Mouse (Mus musculus) cerebellum, adult 2 months (tissue): ENCODE data around the gene 4931422A03Rik. TPM values are rescaled to one million over a fixed set of nuclear protein-coding genes. Genes with fewer than 3 reads are reported as not detected.
A peak's percentile ranks its signal among the peaks of the same experiment; 100 is the strongest.
"Not testable (repeated sequence)": the region's sequence is repeated elsewhere in the genome, so short reads cannot be mapped to it uniquely, and the experiment has no call there.

Source experiments
- DNase-seq, 2 experiments: peaks; one replicate each; pipeline ENCODE4 v3.0.0; 2021
- H3K27ac ChIP-seq: fragments of 200-500 bp; 2 replicates; pipeline ENCODE4 v1.5.1; 2012; ENCODE audit warnings: low read length, control low read depth, inconsistent platforms; ENCODE audit not compliant: insufficient read depth
- H3K27me3 ChIP-seq: fragments of 200-500 bp; 2 replicates; pipeline ENCODE4 v1.6.1; 2012; ENCODE audit warnings: inconsistent platforms, mild to moderate bottlenecking, low read length, moderate library complexity; ENCODE audit not compliant: control insufficient read depth, insufficient read depth
- H3K4me1 ChIP-seq: fragments of 200-500 bp; 2 replicates; pipeline ENCODE4 v1.6.1; 2011; ENCODE audit warnings: low read length; ENCODE audit not compliant: control insufficient read depth, insufficient read depth
- H3K4me3 ChIP-seq: fragments of 200-500 bp; replicated peaks from 2 replicates; pipeline ENCODE3; 2011; ENCODE audit warnings: mild to moderate bottlenecking, low read depth, low read length, control low read depth; ENCODE audit not compliant: insufficient read depth
- CTCF ChIP-seq: fragments of 200-500 bp; IDR thresholded peaks from 2 replicates; pipeline ENCODE4 v1.5.1; 2011; ENCODE audit warnings: low read depth, mild to moderate bottlenecking, control low read depth, low read length, moderate library complexity, borderline replicate concordance; ENCODE audit not compliant: insufficient read depth
- POLR2A ChIP-seq: fragments of 200-500 bp; IDR thresholded peaks from 2 replicates; pipeline ENCODE4 v1.6.1; 2011; ENCODE audit warnings: low read length, control low read depth, borderline replicate concordance; ENCODE audit not compliant: insufficient read depth
- WGBS: fragments of 180-500 bp; shearing (Covaris S2); methylation state at CpG from one replicate; pipeline ENCODE4 v1.1.7; 2018; 5-methylcytosine and 5-hydroxymethylcytosine counted together
- polyA plus RNA-seq: library from polyadenylated mRNA; depleted of rRNA; stranded (reverse); fragments of >200 nt; gene quantifications from 2 replicates; pipeline ENCODE4 v1.2.3, GENCODE M21; 2012; rRNA removed

Gene 4931422A03Rik
- polyA plus RNA-seq = not detected in 2 replicates

DNA sequence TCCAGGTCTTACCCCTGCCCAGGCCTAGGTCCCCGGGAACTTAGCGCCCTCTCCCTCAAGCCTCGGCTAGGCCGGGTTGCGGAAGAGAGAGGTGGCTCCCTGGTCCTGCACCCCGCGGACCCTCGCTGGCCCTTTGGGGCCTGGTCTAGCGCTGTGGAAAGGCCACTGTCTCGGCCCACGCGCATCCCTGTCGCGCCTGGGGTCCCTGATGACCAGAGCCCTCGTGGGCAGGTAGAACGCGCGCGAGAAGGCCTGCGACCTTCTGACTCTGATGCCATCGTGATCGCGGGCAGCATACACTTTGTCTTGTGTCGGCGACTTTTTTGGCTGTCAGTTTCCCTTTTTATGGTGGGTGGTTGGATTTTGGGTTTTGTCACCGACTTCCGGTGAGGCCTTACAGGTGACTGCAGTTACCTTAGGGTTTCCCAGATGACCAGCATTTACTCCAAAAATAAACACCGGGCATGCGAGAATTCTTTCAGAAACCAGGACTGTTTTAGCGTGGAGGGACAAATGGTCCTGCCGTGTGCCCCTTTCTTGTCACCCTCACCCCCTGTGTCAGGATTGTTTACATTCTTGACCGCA, at the start of gene 4931422A03Rik:
Gene 4931422A03Rik (minus strand): TSS at position 223 of the 585 bp plus-strand sequence.
- peak in 1 of 2 experiments; percentile 50 for DNase-seq
- WGBS = under 1% methylated on average over 32 of the region's 32 CpGs
- peak within 1 kb of the TSS; percentile 93 for H3K4me3 ChIP-seq
- H3K4me1 ChIP-seq = peaks cover 9% of the 10 kb centered on the region; the same call in 1 of the 2 replicates
- no peaks in the 10 kb centered on the region for H3K27me3 ChIP-seq
- no peak for TF ChIP-seq POLR2A
- no peak for TF ChIP-seq CTCF
- H3K27ac ChIP-seq = peak within 1 kb of the TSS; percentile 91

DNA sequence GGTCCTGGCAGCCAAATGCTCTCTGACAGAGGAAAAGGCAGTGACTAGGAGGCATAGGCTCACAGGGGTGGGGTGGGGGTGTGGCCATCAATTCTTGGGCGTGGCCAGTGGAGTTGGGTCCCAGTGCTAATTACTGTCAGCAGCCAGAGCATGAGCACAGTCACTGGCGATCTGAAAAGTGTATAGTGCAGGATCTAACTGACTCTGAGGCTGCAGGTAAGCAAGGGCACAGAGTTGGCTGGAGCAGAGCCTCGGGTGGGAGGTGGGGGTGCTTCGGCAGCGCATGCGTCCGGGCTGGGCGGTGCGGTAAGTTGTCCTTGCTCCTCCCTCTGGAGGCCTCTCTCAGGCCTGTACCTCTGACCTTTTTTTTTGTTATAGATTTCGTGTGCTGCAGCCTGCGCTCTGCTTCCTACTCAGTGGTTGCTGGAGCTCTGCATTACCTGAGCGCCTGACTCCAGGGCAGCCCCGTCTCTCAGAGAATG, 41.6 kb upstream of the 4931422A03Rik start, which contains the start of gene Cd59b:
Gene Cd59b (plus strand): TSS at position 146 of the 482 bp plus-strand sequence.
- no peak within 1 kb of the TSS for H3K27ac ChIP-seq
- H3K4me3 ChIP-seq = peak within 1 kb of the TSS; percentile 60
- WGBS = 3% methylated on average over 13 of the region's 13 CpGs
- DNase-seq = peak; percentile 44 to 45
- no peaks in the 10 kb centered on the region for H3K27me3 ChIP-seq
- H3K4me1 ChIP-seq = no peaks in the 10 kb centered on the region
- TF ChIP-seq CTCF = no peak

- not testable (repeated sequence) for H3K4me1 ChIP-seq, H3K27me3 ChIP-seq, H3K27ac ChIP-seq, DNase-seq, H3K4me3 ChIP-seq
- WGBS = 95% methylated on average over 7 of the region's 7 CpGs
Observed at GRCm38 (mm10) chr2:104068450-104068849, 40.3 kb upstream of the 4931422A03Rik start, which contains the start of gene Gm10799. Gene Gm10799 (minus strand): TSS chr2:104068550.

DNA sequence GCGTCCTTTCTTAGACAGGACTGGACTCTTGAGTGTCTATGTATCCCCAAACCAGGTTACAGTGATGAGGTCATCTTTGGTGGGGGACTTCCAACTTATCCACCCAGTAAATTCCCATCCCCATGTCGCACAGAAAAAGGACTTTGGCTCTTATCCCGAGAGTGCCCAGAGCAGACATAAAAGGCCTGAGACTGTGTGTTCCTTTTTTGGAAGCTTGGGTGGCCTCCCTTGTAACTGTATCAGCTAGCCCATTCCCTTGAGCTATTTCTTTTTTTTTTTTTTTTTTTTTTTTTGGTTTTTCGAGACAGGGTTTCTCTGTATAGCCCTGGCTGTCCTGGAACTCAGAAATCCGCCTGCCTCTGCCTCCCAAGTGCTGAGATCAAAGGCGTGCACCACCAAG, 37.4 kb upstream of the 4931422A03Rik start, which contains the start of gene Gm10912:
Gene Gm10912 (plus strand): TSS at position 301 of the 400 bp plus-strand sequence.
- not testable (repeated sequence) for H3K4me3 ChIP-seq, H3K4me1 ChIP-seq, DNase-seq, H3K27ac ChIP-seq, H3K27me3 ChIP-seq
- WGBS = 82% methylated on average over 6 of the region's 6 CpGs

GRCm38 (mm10) chr2:104064152-104064551, 36.0 kb upstream of the 4931422A03Rik start:
- H3K4me1 ChIP-seq = no peaks in the 10 kb centered on the region
- H3K4me3 ChIP-seq = no peak overlapping the region
- H3K27ac ChIP-seq = no peak overlapping the region
- no peaks in the 10 kb centered on the region for H3K27me3 ChIP-seq
- TF ChIP-seq CTCF = no peak
- TF ChIP-seq POLR2A = no peak
- 90% methylated on average over 2 of the region's 2 CpGs for WGBS
- DNase-seq = no peak

DNA sequence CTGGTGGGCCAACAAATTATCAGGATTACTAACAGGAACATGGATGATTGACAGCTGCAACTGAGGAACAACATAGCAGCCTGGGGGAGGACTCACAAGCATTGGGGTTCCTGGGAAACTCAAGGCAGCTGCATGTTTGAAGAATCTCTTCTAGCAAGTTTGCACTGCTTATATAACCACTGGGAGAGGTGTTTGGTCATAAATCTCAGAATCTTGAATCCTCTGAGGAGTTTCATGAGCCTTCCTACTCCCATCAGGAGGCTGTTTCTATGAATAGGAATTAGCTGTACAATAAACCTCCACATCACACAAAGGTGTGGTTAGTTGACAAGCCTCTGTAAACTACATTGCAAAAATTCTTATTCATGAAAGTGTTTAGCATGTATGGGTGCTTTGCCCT, 34.5 kb upstream of the 4931422A03Rik start:
- Histone ChIP-seq H3K4me3 (no peak overlapping the region), H3K27me3 (no peaks in the 10 kb centered on the region), H3K4me1 (no peaks in the 10 kb centered on the region), H3K27ac (no peak overlapping the region)
- DNase-seq = no peak
- TF ChIP-seq POLR2A (no peak), CTCF (no peak)

DNA sequence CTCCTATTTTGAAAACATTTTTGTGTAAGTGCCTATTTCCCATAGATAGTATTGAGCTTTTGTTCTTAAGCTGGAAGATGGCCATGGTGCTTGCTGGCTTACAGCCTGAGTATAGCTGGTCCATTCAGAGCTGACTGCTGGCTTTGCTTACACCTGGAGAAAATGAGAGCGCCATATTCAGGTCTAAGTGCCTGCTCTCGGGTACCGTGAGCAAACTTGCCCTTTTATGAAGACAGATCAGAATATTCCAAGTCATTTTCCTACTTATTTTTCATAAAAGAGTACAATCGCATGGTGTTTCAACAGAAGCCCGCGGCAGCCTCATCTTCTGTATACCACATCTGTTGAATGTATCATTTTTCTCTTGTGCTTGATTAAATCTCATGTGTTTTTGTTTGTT, 32.8 kb upstream of the 4931422A03Rik start:
- H3K4me3 ChIP-seq = no peak overlapping the region
- 96% methylated on average over 6 of the region's 6 CpGs for WGBS
- H3K4me1 ChIP-seq = no peaks in the 10 kb centered on the region
- H3K27me3 ChIP-seq = no peaks in the 10 kb centered on the region
- TF ChIP-seq CTCF (no peak), POLR2A (no peak)
- DNase-seq = no peak
- H3K27ac ChIP-seq = no peak overlapping the region

DNA sequence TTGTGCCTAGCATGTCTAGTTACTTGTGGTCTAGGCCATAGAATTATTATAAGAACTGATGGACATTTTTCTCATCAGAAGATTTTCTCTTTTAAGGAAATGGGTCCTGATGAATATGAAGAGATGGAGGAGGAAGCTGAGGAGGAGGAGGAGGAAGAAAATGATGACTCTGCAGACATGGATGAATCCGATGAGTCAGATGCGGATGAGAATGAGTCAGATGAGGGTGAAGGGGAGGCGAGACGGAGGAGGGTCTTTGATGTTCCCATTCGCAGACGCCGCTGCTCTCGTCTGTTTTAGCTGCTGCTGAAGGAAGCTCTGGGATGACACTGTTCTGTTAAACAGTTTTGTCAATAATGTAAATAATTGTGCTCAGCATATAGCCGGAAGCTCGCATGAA, 31.6 kb upstream of the 4931422A03Rik start:
- Histone ChIP-seq H3K27ac (no peak overlapping the region), H3K27me3 (no peaks in the 10 kb centered on the region), H3K4me1 (no peaks in the 10 kb centered on the region), H3K4me3 (no peak overlapping the region)
- TF ChIP-seq POLR2A = no peak
- TF ChIP-seq CTCF = no peak
- WGBS = 89% methylated on average over 10 of the region's 10 CpGs
- no peak for DNase-seq

GRCm38 (mm10) chr2:104058954-104059353, 30.8 kb upstream of the 4931422A03Rik start:
- no peaks in the 10 kb centered on the region for H3K4me1 ChIP-seq
- no peaks in the 10 kb centered on the region for H3K27me3 ChIP-seq
- no peak overlapping the region for H3K27ac ChIP-seq
- H3K4me3 ChIP-seq = no peak overlapping the region
- TF ChIP-seq POLR2A (no peak), CTCF (no peak)
- 87% methylated on average over 4 of the region's 4 CpGs for WGBS
- DNase-seq = no peak
